Mouse (Mus musculus) adrenal gland, postnatal 4 days (tissue): ENCODE data around the gene Morn5. TPM values are rescaled to one million over a fixed set of nuclear protein-coding genes. Genes with fewer than 3 reads are reported as not detected.
A peak's percentile ranks its signal among the peaks of the same experiment; 100 is the strongest.

Experiments
- DNase-seq, 2 experiments: peaks; one replicate each; pipeline ENCODE4 v3.0.0; 2021 to 2022; ENCODE audit warnings: low spot score in 2 of 2, mixed read lengths in 2 of 2
- long read RNA-seq, 2 experiments: library from polyadenylated mRNA; stranded (forward); transcript quantifications; one replicate each; pipeline ENCODE4 v2.0.0; 2021
- total RNA-seq, 2 experiments: library from RNA; stranded (reverse); gene quantifications; 2 replicates each; pipeline ENCODE4 v1.2.3; 2021

The Morn5 gene
- not detected for total RNA-seq
- long read RNA-seq, experiment 1: 0 reads
- long read RNA-seq, experiment 2: 0 reads

GRCm38 (mm10) chr2:36048748-36049566, at the start of gene Morn5, which contains the start of gene Ndufa8:
Gene Morn5, plus strand, starts transcription at chr2:36049458.
Gene Ndufa8, minus strand, starts transcription at chr2:36049406.
- peak; percentile 99 for DNase-seq

- DNase-seq: no peak
Measured at GRCm38 (mm10) chr2:36000390-36000789, 48.9 kb upstream of the Morn5 start.

GRCm38 (mm10) chr2:36002188-36002587, 47.1 kb upstream of the Morn5 start:
- DNase-seq: no peak

GRCm38 (mm10) chr2:36008071-36008470, 41.2 kb upstream of the Morn5 start:
- peak in 1 of 2 experiments; percentile 27 for DNase-seq

- peak in 1 of 2 experiments; percentile 47 for DNase-seq
Measured at GRCm38 (mm10) chr2:36009386-36009785, 39.9 kb upstream of the Morn5 start.

DNA sequence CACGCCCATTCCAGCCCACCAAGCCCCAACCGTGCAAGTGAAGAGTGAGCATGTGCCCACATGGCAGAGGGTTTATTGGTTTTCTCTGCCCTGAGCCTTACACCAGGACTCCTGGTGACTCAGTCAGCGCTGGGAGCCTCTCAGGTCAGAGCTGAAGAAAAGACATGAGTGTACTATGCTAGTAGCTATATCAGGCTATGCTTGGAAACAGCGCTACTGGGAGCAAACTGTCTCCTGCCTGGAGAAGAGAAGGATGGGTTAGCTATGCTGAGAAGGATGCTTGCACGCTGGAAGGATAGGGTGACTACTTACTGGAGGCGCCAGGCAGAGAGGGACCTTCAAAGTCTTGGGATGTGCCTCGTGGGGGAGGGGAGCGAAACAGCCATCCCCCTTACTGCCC, 38.7 kb upstream of the Morn5 start:
- no peak for DNase-seq

DNA sequence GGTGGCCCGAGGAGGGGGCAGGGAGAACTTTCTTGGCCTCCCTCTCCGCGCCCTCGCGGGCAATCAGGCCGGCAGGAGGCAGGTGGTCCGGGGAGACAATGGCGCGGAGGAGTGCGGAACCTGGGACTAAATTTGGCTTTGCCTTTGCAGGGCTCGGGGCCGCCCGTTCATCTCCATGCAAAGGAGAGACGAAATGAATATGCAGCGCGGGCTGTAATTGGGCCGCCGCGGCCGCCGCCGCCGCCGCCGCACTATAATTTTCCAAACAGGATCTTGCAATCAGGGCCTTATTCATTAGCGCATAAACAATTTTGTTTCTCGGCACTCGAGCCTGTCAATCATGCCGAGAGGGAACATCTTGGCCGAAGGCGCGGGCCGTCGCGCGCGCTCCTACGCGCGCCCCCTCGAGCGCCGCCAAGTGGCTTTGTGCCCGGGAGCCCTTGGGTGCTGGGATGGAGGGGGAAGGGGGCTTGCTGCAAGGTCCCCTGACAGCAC, 37.9 kb upstream of the Morn5 start:
- no peak for DNase-seq

DNA sequence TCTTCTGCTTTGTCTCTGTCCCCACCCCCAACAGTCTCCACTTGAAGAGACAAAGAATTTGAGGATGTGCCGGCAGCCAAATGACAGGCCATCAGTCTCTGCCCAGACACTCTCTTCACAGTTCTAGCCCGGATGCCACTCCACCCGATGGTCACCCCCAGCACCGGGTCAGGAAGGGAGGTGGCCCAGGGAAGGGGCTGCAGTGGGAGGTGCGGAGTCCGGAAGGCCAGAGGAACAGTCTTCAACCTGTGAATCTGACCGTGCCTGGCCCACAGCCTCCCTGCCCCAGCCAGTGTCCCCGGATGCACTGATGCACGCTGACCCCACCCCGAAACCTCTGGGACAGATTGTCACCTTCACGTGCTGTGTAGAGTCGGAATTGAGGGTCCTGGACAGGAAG, 36.2 kb upstream of the Morn5 start:
- DNase-seq: no peak

DNA sequence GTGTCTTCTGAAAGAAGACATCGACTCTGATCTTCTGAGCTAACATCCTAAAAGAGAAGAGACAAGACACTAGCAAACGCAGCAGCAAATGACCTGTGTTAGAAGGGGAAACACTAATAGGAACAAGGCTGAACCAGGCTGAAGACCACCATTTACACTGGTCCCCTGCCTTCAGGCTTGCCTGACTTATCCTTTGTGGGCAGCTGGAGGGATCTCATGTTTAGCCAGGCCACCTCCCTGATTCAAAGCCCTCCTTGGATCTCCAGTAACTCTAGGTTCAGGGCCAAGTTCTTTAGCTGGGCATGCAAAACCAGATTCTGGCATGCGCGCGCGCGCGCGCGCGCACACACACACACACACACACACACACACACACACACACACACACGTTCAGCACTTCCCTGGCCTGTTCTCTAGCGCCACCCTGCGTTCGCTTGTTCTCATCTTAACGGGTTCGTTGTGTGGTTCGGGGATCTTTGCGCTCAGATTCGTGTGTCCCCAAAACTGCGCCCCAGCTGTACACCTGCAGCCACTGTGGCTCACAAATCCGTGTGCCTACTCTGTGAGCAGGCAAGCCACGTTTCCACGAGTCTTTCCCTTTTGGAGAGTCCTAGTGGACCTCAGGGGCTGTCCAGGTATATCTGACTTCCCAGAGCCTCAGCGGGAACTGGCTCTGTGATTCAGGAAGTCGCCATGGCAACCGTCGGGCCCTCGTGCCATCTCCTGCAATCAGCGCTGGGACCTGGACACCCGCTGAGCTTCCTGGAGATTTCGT, 27.7 kb upstream of the Morn5 start:
- peak; percentile 49 to 61 for DNase-seq

DNA sequence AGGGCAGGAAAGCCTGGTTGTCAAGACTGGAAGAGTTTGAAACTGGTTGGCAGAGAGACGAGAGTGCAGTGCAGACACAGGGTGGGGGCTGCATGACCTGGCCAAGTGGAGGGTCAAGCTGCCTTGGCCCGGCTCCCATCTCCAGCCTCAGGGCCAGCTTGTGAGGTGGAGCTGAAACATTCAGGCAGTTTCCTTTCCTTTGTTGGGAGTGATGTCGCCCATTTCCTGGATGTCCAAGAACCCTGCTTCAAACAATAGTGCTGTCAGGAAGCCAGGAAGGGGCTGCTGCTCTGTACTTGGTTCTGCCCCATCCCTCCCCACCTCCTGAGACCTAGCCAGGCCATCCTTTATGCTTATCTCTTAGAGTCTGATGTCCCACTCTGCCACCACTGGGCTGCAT, 26.0 kb upstream of the Morn5 start:
- DNase-seq: no peak

- DNase-seq: no peak
Measured at GRCm38 (mm10) chr2:36032884-36033283, 16.4 kb upstream of the Morn5 start.

DNA sequence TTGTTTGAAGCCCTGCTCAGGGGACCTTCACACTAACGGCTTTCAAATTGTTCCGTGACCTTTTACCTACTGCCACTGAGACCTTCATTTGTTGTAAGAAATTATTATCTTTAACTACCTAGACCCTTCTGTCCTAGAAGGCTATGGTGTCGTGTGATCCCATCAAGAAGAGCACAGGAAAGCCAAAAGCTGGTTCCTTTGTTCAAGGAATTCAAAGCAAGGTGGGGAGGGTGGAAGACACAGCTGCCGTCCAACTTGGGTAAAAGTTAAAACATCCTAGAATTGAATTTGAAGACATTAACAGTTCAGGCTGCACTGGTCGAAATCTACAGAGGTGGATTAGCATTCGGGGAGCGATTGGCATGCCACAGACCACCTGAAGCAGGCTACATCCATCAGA, 15.3 kb upstream of the Morn5 start:
- DNase-seq: no peak

GRCm38 (mm10) chr2:36034898-36035297, 14.4 kb upstream of the Morn5 start:
- no peak for DNase-seq

DNA sequence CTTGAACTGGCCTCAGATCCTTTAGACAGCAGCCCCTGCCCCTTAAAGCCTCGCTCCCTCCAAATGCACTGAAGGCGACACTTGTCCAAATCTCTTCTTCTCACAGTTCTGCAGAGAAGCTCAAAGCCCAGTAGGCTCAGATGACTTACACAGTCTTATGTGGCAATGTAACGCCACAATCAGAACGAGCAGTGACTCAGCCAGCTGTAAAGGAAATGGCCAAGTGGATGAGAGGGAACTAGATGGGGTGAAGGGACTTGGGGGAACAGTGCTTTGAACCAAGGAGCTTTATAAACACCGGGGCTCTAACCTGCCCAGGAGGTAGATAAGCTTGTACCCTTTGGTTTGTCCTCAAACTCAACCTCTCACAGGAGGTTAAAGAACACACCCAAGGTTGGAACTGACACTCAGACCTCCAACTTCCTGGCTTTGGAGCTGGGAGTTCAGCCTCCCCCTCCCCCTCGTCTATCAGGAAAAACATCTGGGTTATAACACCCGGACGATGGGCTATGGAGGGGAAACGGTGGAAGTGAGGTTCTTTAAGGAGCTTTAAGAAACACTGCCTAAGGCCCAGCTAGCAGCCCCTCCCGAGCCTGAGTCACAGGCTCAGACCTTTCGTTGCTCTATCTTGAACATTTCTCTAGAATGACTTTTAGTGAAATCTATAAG, 13.7 kb upstream of the Morn5 start:
- no peak for DNase-seq

DNA sequence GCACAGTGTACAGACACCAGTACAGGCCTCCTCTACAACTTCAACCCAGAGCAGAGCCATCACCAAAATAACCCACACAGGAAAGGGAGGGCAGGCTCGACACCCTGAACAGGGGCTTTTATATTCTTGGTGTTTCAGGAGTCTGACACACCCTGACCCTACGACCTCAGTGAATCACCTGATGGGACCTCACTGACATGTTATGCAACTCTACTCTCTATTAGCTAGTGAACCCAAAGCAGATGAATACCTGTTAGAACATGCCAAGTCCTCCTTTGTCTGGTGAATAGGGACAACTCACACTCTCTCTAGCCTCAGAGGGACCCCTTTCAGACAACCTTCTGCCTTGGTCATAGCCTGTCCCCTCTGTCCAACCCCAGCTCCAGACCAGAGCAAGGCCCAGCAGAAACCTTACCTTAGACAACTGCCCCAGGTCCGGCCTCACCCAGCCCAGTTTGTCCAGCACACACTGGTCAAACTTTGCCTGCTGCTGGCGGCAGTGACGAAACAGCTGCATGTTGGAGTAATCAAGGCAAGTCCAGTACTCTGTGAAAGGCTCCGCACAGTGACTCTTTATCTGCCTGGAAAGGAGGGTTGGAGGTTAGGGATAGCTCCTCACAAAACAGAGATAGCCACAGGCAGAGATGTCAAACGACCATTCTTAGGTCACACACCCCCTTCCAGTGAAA, 9.8 kb upstream of the Morn5 start:
- DNase-seq: no peak

- DNase-seq: no peak
Measured at GRCm38 (mm10) chr2:36040872-36041271, 8.4 kb upstream of the Morn5 start.

- no peak for DNase-seq
Measured at GRCm38 (mm10) chr2:36048164-36048563, 1.1 kb upstream of the Morn5 start.

DNA sequence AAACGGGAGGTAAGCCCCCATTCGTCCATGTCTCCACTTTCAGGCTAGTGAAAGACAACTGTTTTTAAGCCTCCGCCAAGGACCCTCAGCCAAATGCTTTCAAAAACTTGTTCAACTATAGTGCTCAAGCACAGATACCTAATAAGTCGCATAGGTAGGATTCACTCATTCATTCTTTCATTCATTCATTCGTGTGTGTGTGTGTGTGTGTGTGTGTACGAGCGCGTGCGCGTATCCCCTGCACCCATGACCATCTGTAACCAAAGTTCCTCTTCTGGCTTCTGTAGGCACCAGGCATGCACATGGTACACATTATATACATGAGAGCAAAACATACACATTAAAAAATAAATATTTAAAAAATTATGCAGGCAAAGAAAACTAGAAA, 303 bp downstream of the Morn5 start:
- DNase-seq: no peak

DNA sequence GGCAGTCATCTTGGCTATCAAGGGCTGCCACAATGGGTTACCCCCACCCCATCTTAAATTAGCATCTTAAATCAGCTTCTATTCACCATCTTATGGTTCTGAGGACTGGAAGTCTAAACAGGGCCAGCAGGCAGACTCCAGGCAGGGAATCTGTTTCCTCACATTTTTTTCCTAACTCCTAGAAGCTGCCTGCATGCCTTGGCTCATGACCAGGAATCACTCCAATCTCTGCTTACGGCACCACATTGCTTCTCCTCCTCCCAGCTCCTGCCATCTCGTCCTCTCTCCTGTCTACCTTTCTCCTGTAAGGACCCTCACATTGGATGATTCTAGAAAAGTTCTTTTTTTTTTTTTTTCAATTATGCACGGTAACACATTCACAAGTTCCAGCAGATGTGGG, 4.0 kb downstream of the Morn5 start:
- DNase-seq: no peak

GRCm38 (mm10) chr2:36056248-36056647, 7.0 kb downstream of the Morn5 start:
- no peak for DNase-seq

GRCm38 (mm10) chr2:36061409-36061808, 12.2 kb downstream of the Morn5 start:
- no peak for DNase-seq
